Mouse (Mus musculus) myocyte (in vitro differentiated cells): Measurements from ENCODE around the gene Mbtd1.

Experiments used
- CEBPB ChIP-seq: IDR thresholded peaks from 2 replicates; pipeline ENCODE4 v1.6.1; 2011; ENCODE audit warnings: mild to moderate bottlenecking, moderate library complexity; ENCODE audit not compliant: poor library complexity, insufficient read depth, severe bottlenecking
- E2F4 ChIP-seq: IDR thresholded peaks from one replicate; pipeline ENCODE4 v1.6.1; 2011; ENCODE audit warnings: mild to moderate bottlenecking, control low read depth, moderate library complexity; ENCODE audit not compliant: insufficient read depth
- MAX ChIP-seq: IDR thresholded peaks from one replicate; pipeline ENCODE4 v1.6.1; 2011; ENCODE audit warnings: low read depth, mild to moderate bottlenecking, control low read depth
- MYOD1 ChIP-seq, 3 experiments: IDR thresholded peaks; one replicate each; pipeline ENCODE4 v1.6.1; 2011; ENCODE audit warnings: control low read depth in 2 of 3, low read depth in 2 of 3, mild to moderate bottlenecking in 2 of 3, moderate library complexity in 1 of 3; ENCODE audit not compliant: insufficient read length in 2 of 3, control insufficient read depth in 1 of 3
- MYOG ChIP-seq, 3 experiments: IDR thresholded peaks; one replicate each; pipeline ENCODE4 v1.6.1; 2011; ENCODE audit warnings: control low read depth in 2 of 3, low read depth in 2 of 3, mild to moderate bottlenecking in 2 of 3; ENCODE audit not compliant: insufficient read length in 2 of 3, control insufficient read depth in 1 of 3, insufficient read depth in 1 of 3
- POLR2A ChIP-seq: IDR thresholded peaks from one replicate; pipeline ENCODE4 v1.6.1; 2011; ENCODE audit warnings: low read depth, mild to moderate bottlenecking, control low read depth, moderate library complexity; ENCODE audit not compliant: insufficient read length
- POLR2AphosphoS2 ChIP-seq: IDR thresholded peaks from one replicate; pipeline ENCODE4 v1.6.1; 2011; ENCODE audit warnings: low read depth, control low read depth; ENCODE audit not compliant: insufficient read length
- REST ChIP-seq: IDR thresholded peaks from one replicate; pipeline ENCODE4 v1.6.1; 2011; ENCODE audit warnings: mild to moderate bottlenecking, control low read depth, moderate library complexity; ENCODE audit not compliant: insufficient read depth, insufficient read length
- SRF ChIP-seq: IDR thresholded peaks from one replicate; pipeline ENCODE4 v1.6.1; 2011; ENCODE audit warnings: low read depth; ENCODE audit not compliant: control insufficient read depth, insufficient read length
- TCF12 ChIP-seq: IDR thresholded peaks from one replicate; pipeline ENCODE4 v1.6.1; 2011; ENCODE audit warnings: mild to moderate bottlenecking, control low read depth; ENCODE audit not compliant: poor library complexity, insufficient read depth, severe bottlenecking
- TCF3 ChIP-seq: IDR thresholded peaks from one replicate; pipeline ENCODE4 v1.6.1; 2011; ENCODE audit warnings: low read depth, control low read depth; ENCODE audit not compliant: insufficient read length
- USF1 ChIP-seq: IDR thresholded peaks from one replicate; pipeline ENCODE4 v1.6.1; 2011; ENCODE audit warnings: low read depth, mild to moderate bottlenecking, control low read depth, moderate library complexity

GRCm38 (mm10) chr11:93969171-93969570 lies 83.5 kb downstream of the Mbtd1 start:
- TF ChIP-seq MYOG (IDR thresholded peaks at IDR 0.05; ENCODE audit: control insufficient read depth in 1 of 3, insufficient read depth in 1 of 3, insufficient read length in 2 of 3, low read depth in 2 of 3) = no peak
- no peak for TF ChIP-seq CEBPB
- TF ChIP-seq POLR2A = no peak
- no peak for TF ChIP-seq MAX
- no peak for TF ChIP-seq USF1
- no peak for TF ChIP-seq POLR2AphosphoS2
- TF ChIP-seq E2F4 = no peak
- no peak for TF ChIP-seq TCF12
- no peak for TF ChIP-seq REST
- TF ChIP-seq TCF3 = no peak
- no peak for TF ChIP-seq MYOD1 (IDR thresholded peaks at IDR 0.05; ENCODE audit: control insufficient read depth in 1 of 3, insufficient read length in 2 of 3, low read depth in 2 of 3)
- no peak for TF ChIP-seq SRF
